Mouse (Mus musculus): ENCODE measurements around the gene Mrpl46.

GRCm38 (mm10) chr7:78794571-78795092 lies 11.3 kb upstream of the Mrpl46 start:
- TF ChIP-seq CTCF (conservative IDR thresholded peaks at IDR 0.05; ENCODE audit: insufficient read depth, insufficient read length, low read depth, low read length) (no peak), POLR2A (IDR thresholded peaks at IDR 0.05; ENCODE audit: low read depth, low read length) (no peak)

All from kidney, adult 2 months (tissue).